Comparison of ENCODE assay signal across 8 mouse cellular contexts in the genomic region with DNA sequence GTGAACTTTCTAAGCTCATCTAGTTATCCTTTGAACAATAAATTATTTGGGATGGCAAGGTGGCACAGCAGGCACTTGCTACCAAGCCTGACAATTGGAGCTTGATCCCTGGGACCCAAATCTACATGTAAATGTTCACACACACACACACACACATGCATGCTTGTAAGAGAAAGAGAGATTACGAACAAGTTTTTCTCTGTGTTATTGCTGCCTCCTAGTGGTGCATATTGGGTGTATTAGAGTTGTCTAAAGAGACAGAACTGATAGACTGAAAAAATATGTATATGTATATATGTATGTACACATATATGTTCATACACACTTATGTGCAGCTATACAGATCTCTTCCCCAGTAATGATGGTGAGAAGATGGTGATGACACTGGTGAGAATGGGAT. TPM values are rescaled to one million over a fixed set of nuclear protein-coding genes. Genes with fewer than 3 reads are reported as not detected.
DNase-seq lines count a peak whose midpoint lies in the region; ATAC-seq and TF ChIP-seq lines count a peak whose summit lies in the region.
"Had no signal": no experiment of that assay in that cellular context is flagged by ENCODE, and none has a peak within 500 bp of the region (broad histone marks: within the 10 kb centered on the region; RNA-seq: fewer than 3 reads in every experiment).

No protein-coding gene starts in this region.

- 50% methylated on average over 1 of the region's 1 CpGs for WGBS in kidney, embryonic 15.5 days
- WGBS in lung, postnatal 0 days = 16% methylated on average over 1 of the region's 1 CpGs

- TF ChIP-seq CTCF in lung, postnatal 0 days (IDR thresholded peaks at IDR 0.05) = peak; percentile 71

- H3K36me3 ChIP-seq in kidney, embryonic 15.5 days = no peaks in the 10 kb centered on the region
- no peaks in the 10 kb centered on the region for H3K36me3 ChIP-seq in lung, postnatal 0 days (ENCODE audit: insufficient read depth, low read length)

- H3K27ac ChIP-seq in kidney, embryonic 15.5 days = no peak overlapping the region
- no peak overlapping the region for H3K27ac ChIP-seq in lung, postnatal 0 days (ENCODE audit: low read length)

- peaks cover 5% of the 10 kb centered on the region; the same call in 1 of the 2 replicates for H3K27me3 ChIP-seq in kidney, embryonic 15.5 days
- no peaks in the 10 kb centered on the region for H3K27me3 ChIP-seq in lung, postnatal 0 days (replicated peaks; ENCODE audit: insufficient read depth, low read length)

- H3K4me1 ChIP-seq in kidney, embryonic 15.5 days = no peaks in the 10 kb centered on the region
- H3K4me1 ChIP-seq in lung, postnatal 0 days (ENCODE audit: insufficient read depth, low read depth, low read length) = no peaks in the 10 kb centered on the region

- ATAC-seq in kidney, embryonic 15.5 days (replicated peaks; ENCODE audit: low FRiP score) = no peak
- no peak for ATAC-seq in lung, postnatal 0 days

- no peak overlapping the region for H3K4me3 ChIP-seq in kidney, embryonic 15.5 days (replicated peaks)
- no peak overlapping the region for H3K4me3 ChIP-seq in lung, postnatal 0 days (ENCODE audit: low read depth, low read length)

- TF ChIP-seq EP300 in lung, postnatal 0 days (IDR thresholded peaks at IDR 0.05) = no peak

- DNase-seq in kidney, postnatal 36 days = peak; percentile 11 to 27
- DNase-seq in CD4-positive, CD25-positive, alpha-beta regulatory T cell, adult 2 months (ENCODE audit: low read depth, low spot score) = peak; percentile 72
- peak; percentile 42 for DNase-seq in ZHBTc4 (ENCODE audit: low read depth, low spot score)
- DNase-seq in lung, postnatal 0 days (ENCODE audit: low spot score) = peak; percentile 73
- DNase-seq in adrenal gland, postnatal 4 days (ENCODE audit: low spot score in 2 of 2) = no peak
- no peak for DNase-seq in urinary bladder, postnatal 36 days (ENCODE audit: low spot score in 2 of 2)
- DNase-seq: cerebellum, adult 9-10 months had no signal

- no peak overlapping the region for H3K9ac ChIP-seq in kidney, embryonic 15.5 days
- H3K9ac ChIP-seq in lung, postnatal 0 days (replicated peaks; ENCODE audit: low read depth) = no peak overlapping the region

- no peaks in the 10 kb centered on the region for H3K9me3 ChIP-seq in kidney, embryonic 15.5 days (replicated peaks)
- no peaks in the 10 kb centered on the region for H3K9me3 ChIP-seq in lung, postnatal 0 days (ENCODE audit: low read length)

- H3K4me2 ChIP-seq in kidney, embryonic 15.5 days = no peak overlapping the region
- H3K4me2 ChIP-seq in lung, postnatal 0 days (replicated peaks; ENCODE audit: low read depth, low read length) = no peak overlapping the region

RNA-seq across cellular contexts. Expression of a gene that starts 6.5 kb away (rescaled TPM):
- polyA plus RNA-seq in kidney, embryonic 15.5 days (2015; fragmentation: Nextera tagmentation; extraction: Ambion mirVana) = 13.7 and 13.8 TPM in 2 replicates
- 6.4 and 8.8 TPM in 2 replicates for polyA plus RNA-seq in lung, postnatal 0 days (2015; fragmentation: Nextera tagmentation; extraction: Ambion mirVana)
- 10 to 100 TPM; 24.5 to 26.1 TPM for total RNA-seq in adrenal gland, postnatal 4 days (2021)

Comparison
In these comparisons a context has a peak if more than half of its experiments do, and no peak if none do; other contexts are left out.
1. DNase-seq: peak in kidney, postnatal 36 days (2 of 2), CD4-positive, CD25-positive, alpha-beta regulatory T cell, adult 2 months (single experiment), ZHBTc4 (single experiment) and lung, postnatal 0 days (single experiment); none in adrenal gland, postnatal 4 days (0 of 2) and urinary bladder, postnatal 36 days (0 of 2).